Mouse (Mus musculus) CD4-positive, CD25-positive, alpha-beta regulatory T cell, adult 2 months (primary cell): ENCODE data around the gene Creb1.

Experiments
- DNase-seq: peaks from one replicate; pipeline ENCODE4 v3.0.0-alpha.2; 2012; ENCODE audit warnings: low read depth, low spot score

Creb1 gene

DNA sequence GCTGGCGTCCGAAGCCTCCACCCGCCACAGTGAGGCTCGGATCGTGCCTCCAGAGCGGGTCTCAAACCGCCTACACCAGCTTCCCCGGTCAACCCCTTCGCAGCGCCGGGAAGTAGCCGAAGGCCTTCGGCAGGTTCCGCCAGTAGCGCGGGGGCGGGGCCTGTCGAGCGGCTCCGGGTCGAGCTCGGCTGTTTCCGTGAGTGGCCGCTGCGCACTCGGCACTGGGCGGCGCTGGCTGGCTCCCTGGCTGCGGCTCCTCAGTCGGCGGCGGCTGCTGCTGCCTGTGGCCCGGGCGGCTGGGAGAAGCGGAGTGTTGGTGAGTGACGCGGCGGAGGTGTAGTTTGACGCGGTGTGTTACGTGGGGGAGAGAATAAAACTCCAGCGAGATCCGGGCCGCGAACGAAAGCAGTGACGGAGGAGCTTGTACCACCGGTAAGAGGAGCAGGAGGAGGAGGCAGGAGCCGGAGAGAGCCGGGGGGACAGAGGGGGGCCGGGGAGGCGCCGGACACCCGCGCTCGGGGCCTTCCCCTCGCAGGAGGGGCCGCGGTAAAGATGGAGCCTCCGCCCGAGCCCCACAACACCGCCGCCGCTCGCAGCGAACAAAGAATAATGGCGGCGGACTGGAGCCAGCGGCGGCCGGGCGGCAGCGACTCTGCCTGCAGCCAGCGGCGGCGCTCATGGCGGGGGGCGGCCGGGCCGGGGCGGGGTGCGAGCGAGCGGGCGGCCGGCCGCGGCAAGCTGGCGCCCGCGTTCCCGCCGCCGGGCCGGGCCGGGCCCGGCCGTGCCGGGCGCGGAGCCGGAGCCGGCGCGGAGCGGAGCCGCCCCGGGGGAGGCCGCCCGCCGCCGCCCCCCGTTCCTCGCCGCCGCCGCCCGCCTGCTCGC lies at the start of gene Creb1:
TSS of gene Creb1 (plus strand) at position 57 of the 882 bp plus-strand sequence.
- peak; percentile 98 for DNase-seq

DNA sequence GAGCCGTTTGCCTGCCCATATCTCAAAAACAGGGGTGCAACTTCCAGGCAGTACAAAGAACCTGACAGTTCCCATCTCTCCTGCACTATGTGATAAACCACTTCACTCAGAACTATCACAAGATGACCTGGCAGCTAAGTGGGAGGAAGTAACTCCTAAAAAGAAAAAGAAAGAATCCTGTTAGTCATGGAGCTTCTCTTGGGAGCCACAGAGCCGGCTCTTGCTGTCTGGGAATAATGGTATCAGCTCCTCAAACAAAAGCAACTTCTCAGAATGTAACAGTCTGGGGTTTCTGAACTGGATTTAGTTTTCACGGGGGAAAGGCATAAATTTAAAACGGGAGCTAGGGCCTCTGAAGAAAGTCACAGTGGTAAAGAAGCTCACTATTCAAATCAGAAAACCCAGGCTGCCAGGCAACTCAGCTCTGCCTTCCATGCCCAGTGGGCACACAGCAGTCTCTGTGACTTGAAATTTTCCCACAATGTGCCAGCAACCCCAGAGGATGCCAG lies 43.9 kb upstream of the Creb1 start:
- DNase-seq = no peak

GRCm38 (mm10) chr1:64496803-64497202 lies 35.6 kb upstream of the Creb1 start:
- no peak for DNase-seq

DNA sequence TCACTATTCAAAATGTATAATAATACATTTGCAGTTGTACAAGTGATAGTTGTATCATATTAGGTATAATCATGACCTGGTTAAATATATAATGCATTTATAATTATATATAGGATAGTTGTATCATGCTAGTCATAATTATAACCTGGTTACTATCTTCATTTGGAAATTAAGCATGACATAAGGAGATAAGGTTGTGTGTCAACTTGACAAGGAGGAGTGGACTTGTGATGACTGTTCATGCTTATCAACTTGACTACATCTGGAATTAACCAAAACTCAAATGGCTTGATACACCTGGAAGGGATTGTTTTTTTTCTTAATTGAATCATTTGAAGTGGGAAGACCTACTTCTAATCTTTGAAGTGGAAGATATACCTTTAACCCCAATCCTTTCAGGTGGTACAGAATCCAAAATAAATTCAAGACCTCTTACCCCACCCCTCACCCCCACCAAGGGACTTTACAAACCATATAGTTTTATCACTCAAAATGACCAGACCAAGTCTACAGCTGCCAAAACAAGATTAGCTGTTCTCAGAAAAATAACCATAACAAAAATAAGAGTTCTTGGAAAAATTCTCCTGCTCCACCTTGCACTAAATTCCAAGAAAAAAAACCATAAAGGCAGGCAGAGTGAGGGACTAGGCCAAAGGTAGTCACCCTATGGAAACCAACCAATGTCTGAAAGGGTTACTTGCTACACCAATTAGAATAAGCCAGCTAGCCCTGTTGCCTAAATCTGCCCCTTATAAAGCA lies 30.9 kb upstream of the Creb1 start:
- DNase-seq = no peak

- peak; percentile 67 for DNase-seq
Observed at GRCm38 (mm10) chr1:64508479-64509096, 23.9 kb upstream of the Creb1 start.

DNA sequence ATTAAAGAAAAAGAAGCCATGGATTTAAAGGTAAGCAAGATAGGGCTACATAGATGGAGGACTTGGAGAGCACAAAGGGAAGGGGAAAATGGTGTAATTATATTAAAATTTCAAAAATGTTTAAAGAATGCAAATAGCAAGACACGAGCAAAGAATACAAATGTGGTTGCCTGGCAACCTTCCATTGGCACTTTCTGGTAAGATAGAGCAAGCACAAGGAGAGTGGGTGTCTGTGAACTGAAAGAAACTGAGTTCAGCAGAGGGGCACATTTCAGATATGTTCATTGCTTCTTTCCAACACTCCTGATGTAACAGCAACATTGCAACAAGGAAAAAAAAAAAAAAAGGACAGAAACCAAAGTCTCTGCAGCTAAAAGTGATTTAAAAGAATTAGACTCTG lies 22.8 kb upstream of the Creb1 start:
- DNase-seq = no peak

- DNase-seq = no peak
Observed at GRCm38 (mm10) chr1:64514184-64514583, 18.3 kb upstream of the Creb1 start.

DNA sequence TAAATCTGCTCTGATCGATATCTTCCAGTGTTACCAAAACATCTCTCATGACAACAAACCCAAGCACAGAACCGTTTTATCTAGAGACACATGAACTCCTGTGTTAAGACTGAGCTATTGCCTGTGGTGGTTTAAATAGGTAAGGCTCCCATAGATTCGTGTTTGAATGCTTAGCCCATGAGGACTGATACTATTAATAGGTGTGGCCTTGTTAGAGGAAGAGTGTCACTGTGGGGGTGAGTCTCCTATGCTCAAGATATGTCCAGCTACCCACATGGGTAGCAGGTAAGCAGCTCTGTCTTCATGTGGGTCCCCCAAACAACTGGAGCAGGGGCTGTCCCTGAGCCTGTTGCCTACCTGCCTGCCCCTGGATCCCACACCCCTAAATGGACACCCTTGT lies 15.9 kb upstream of the Creb1 start:
- no peak for DNase-seq

DNA sequence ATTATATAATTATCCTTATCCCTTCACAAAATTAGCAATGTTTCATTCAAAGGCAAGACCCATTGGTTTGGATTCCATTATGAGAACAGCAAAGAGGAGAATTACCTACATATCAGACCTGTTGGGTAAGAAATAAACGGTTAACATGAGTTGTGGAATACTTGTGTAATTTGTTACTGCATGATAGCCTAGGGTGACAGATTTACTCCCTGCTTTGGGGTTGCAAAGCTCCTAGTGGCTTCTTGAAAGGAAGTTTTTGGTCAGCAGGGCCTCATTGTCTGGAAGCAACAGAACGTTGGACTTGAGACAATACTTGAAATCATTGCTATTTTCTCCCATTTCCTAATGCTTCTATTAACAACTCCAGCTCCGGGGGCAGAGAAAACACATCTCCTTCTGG lies 14.0 kb upstream of the Creb1 start:
- DNase-seq = no peak

- no peak for DNase-seq
Observed at GRCm38 (mm10) chr1:64519345-64519744, 13.1 kb upstream of the Creb1 start.

- DNase-seq = no peak
Observed at GRCm38 (mm10) chr1:64519901-64520300, 12.5 kb upstream of the Creb1 start.

DNA sequence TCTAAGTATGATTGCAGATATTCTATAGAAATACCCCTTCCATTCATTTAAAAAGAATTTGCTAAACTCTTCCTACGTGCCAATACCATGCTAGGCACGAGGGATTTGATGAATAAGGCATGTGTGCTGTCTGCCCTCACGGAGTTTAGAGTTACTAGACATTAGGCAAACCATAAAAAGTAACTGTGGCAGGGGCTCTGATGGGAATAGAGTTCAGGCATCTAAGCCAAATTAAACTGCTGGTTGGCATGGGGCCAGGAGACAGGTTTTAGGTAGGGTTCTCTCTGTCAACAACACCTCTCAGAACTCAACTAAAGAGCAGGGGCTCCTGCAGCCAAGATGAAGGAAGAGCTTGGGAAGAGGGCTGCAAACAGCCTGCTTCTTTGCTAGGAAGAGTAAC lies 10.7 kb upstream of the Creb1 start:
- DNase-seq = no peak

- no peak for DNase-seq
Observed at GRCm38 (mm10) chr1:64522637-64523036, 9.8 kb upstream of the Creb1 start.

DNA sequence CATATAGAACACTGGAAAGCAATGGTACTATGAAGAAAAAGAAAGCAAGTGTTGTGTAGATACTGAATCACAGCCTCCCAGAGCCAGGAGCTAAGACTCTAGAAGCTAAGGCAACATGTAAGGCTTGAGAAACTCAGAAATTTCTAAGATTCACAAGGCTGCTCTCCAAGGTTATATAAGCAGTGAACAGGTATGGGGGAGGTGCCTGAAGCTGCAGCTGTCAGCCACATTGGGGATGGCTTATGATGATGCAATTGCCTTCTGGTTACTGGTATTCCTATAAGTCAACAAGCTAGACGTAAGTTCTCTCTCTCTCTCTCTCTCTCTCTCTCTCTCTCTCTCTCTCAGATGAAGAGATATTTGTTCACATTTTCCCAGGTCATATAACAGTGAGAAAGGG lies 9.3 kb upstream of the Creb1 start:
- DNase-seq = no peak

DNA sequence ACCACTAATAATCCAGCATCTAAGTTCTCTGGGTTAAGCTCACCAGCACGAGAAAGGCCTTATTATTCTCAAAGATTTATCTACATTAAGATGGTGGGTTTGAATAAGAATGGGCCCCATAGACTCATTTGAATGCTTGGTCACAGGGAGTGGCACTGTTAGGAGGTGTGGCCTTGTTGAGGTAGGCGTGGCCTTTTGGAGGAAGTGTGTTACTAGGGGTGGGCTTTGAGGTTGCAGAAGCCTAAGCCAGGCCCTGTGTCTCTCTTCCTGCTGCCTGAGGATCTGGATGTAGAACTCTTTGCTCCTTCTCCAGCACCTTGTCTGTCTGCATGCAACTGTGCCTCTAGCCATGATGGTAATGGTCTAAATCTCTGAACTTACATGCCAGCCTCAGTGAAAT lies 7.8 kb upstream of the Creb1 start:
- no peak for DNase-seq

DNA sequence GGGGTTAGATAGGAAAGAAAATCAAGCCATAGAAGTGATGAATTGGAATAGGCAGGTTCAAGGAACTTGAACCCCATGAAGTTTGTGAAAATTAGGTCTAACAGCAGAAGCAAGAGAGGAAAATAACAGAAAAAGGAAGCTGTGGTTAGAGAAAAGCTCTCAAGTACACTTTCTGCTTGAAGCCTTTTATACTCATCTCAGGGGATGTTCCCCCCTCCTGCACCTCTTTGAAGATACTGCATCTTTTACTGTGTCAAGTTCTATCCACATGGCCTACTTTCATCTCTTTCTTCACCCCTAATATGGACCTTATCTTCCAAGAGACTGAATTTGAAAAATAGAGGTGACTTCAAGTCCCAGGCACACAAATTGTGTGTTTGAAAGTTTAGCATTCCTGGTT lies 4.8 kb upstream of the Creb1 start:
- DNase-seq = peak; percentile 76

GRCm38 (mm10) chr1:64529781-64530315 lies 2.6 kb upstream of the Creb1 start:
- DNase-seq = no peak

DNA sequence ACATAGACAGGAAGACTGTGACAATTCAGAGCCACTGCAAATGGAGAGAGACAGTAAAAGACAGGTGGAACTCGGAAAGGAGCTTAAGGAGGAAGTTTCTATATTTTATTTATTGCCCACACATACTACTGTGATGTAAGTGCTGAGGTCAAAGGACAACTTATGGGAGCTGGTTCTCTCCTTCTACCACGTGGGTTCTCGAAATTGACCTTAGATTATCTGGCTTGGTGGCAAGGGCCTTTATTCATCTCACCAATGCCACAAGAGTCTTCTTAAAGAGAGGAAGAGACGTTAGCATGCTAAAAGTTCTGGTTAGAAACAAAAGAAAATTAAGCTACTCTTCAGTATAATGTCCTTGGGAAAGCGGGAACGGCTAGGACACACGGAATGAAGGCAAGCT lies 897 bp upstream of the Creb1 start:
- no peak for DNase-seq

GRCm38 (mm10) chr1:64532067-64532523 lies 350 bp upstream of the Creb1 start:
- peak; percentile 92 for DNase-seq

- peak; percentile 68 for DNase-seq
Observed at GRCm38 (mm10) chr1:64533471-64534443, 1.3 kb downstream of the Creb1 start.
